Mouse (Mus musculus) retina, embryonic 14.5 days (tissue): ENCODE measurements at regions not wholly inside any gene's neighbourhood (a gene's known extent, or its start where the extent isn't known, plus 50 kb on each side); places are given as distances from the start of the nearest gene placed in this dataset.

Source experiments
- DNase-seq: peaks from one replicate; pipeline ENCODE4 v3.0.0-alpha.2; 2015; ENCODE audit warnings: low spot score

DNA sequence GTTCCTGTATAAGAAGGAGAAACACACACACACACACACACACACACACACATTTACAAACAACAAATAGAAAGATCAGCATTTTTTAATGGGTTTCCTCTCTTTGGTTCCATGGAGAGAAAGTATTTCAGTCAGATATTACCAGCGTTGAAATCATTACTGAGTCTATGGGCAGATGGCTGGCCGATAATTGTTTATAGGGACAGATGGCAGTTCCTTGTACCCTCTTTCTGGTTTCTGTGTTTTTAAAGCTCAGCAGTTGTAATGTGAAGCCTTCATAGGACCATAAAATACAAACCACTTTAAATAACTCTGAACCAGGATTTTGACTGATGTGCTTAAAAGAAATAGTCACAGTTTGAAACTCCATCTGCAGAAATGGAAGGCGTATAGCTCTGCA lies 487.5 kb upstream of the Cypt14 start:
- DNase-seq, result peak; percentile 7

DNA sequence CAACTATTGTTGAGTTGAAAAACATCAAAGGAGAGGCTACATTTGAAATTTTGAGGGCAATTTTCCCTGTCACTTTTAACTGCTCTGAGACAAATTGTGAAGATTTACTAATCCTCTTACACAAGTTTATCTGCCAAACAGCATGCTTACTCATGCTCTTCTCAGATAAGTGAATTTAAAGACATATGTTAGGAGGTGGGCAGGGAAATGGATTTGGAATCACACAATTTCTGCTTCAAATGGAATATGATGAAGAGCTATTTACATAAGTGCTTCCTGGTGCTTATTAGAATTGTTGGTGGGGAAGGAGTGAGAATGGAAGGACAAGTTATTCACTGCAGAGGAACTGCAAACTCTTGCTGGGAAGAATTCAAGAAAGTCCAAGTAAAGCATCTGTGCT lies 473.2 kb upstream of the Cypt14 start:
- no peak for DNase-seq
